In the genomic region with DNA sequence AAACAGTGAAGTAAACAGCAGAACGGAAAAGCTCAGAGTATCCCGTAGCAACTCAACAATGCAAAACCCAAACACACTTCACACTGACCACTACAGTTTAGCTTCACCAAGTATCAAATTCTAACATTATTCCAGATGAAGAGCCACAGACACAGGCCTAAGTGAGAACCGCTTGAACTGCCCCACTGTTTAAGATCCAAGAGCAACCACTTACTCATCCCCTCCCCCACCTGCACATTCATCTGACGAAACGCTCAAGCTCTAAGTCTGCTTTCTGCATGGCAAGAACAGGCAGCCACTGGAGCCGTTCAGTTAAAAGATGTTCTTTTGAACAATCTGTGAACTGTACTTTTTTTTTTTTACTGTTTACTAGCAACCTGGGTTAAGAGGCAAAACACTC, we compare ENCODE assay signal across 9 mouse cellular contexts. TPM values are rescaled to one million over a fixed set of nuclear protein-coding genes. Genes with fewer than 3 reads are reported as not detected.
A peak's percentile ranks its signal among the peaks of the same experiment; 100 is the strongest.
DNase-seq lines count a peak whose midpoint lies in the region; ATAC-seq lines count a peak whose summit lies in the region.
"Had no signal": no experiment of that assay in that cellular context is flagged by ENCODE, and none has a peak within 500 bp of the region (broad histone marks: within the 10 kb centered on the region; RNA-seq: fewer than 3 reads in every experiment).

No protein-coding gene starts in this region.

- H3K27ac ChIP-seq in limb, embryonic 12.5 days: no peak overlapping the region
- H3K27ac ChIP-seq in limb, embryonic 10.5 days: no peak overlapping the region
- no peak overlapping the region for H3K27ac ChIP-seq in embryonic facial prominence, embryonic 14.5 days (replicated peaks; ENCODE audit: low read depth, low read length)
- H3K27ac ChIP-seq in forebrain, embryonic 15.5 days (replicated peaks): no peak overlapping the region
- H3K27ac ChIP-seq: liver, embryonic 14.5 days had no signal

- ATAC-seq in limb, embryonic 12.5 days (ENCODE audit: insufficient number of reproducible peaks, insufficient read depth, low FRiP score, low TSS enrichment, low read depth): 0 out of 2 replicates have a peak, but pooled peaks have one; percentile 24
- ATAC-seq in embryonic facial prominence, embryonic 14.5 days (ENCODE audit: low read depth): peak; percentile 20; the same call in 1 of the 2 replicates
- peak; percentile 32; the same call in 1 of the 2 replicates for ATAC-seq in forebrain, embryonic 15.5 days (replicated peaks)
- no peak for ATAC-seq in cerebellum, adult (ENCODE audit: insufficient number of reproducible peaks, low FRiP score, low TSS enrichment)

- H3K36me3 ChIP-seq in limb, embryonic 12.5 days: no peaks in the 10 kb centered on the region
- no peaks in the 10 kb centered on the region for H3K36me3 ChIP-seq in limb, embryonic 10.5 days
- no peaks in the 10 kb centered on the region for H3K36me3 ChIP-seq in embryonic facial prominence, embryonic 14.5 days (ENCODE audit: control insufficient read depth, insufficient read depth, low read length)
- no peaks in the 10 kb centered on the region for H3K36me3 ChIP-seq in forebrain, embryonic 15.5 days

- H3K9ac ChIP-seq in limb, embryonic 12.5 days (replicated peaks): no peak overlapping the region
- H3K9ac ChIP-seq in embryonic facial prominence, embryonic 14.5 days (ENCODE audit: low read depth, low read length): no peak overlapping the region
- no peak overlapping the region for H3K9ac ChIP-seq in forebrain, embryonic 15.5 days (replicated peaks)
- H3K9ac ChIP-seq: liver, embryonic 14.5 days had no signal

- no peak overlapping the region for H3K4me2 ChIP-seq in limb, embryonic 12.5 days
- H3K4me2 ChIP-seq in embryonic facial prominence, embryonic 14.5 days (ENCODE audit: low read depth, low read length): no peak overlapping the region
- no peak overlapping the region for H3K4me2 ChIP-seq in forebrain, embryonic 15.5 days (replicated peaks)

- H3K27me3 ChIP-seq in limb, embryonic 12.5 days: no peaks in the 10 kb centered on the region
- H3K27me3 ChIP-seq in limb, embryonic 10.5 days (ENCODE audit: low read depth, poor library complexity, severe bottlenecking): no peaks in the 10 kb centered on the region
- no peaks in the 10 kb centered on the region for H3K27me3 ChIP-seq in embryonic facial prominence, embryonic 14.5 days (replicated peaks; ENCODE audit: control insufficient read depth, insufficient read depth, low read length)
- H3K27me3 ChIP-seq in forebrain, embryonic 15.5 days: no peaks in the 10 kb centered on the region

- DNase-seq in limb, embryonic 10.5 days (ENCODE audit: low spot score): no peak
- peak; percentile 66 for DNase-seq in embryonic facial prominence, embryonic 14.5 days (ENCODE audit: low spot score)
- peak; percentile 56 for DNase-seq in retina, embryonic 14.5 days (ENCODE audit: low spot score)
- no peak for DNase-seq in natural killer cell, adult 2 months (ENCODE audit: low spot score in 2 of 2)
- DNase-seq: kidney, adult 9 months had no signal

- 50% methylated on average over 6 of the region's 6 CpGs for WGBS in limb, embryonic 12.5 days
- WGBS in limb, embryonic 10.5 days: 61% methylated on average over 6 of the region's 6 CpGs
- WGBS in embryonic facial prominence, embryonic 14.5 days: 46% methylated on average over 6 of the region's 6 CpGs
- 18% methylated on average over 6 of the region's 6 CpGs for WGBS in forebrain, embryonic 15.5 days

- H3K4me1 ChIP-seq in limb, embryonic 12.5 days (replicated peaks): peaks cover 38% of the 10 kb centered on the region
- peaks cover 28% of the 10 kb centered on the region for H3K4me1 ChIP-seq in limb, embryonic 10.5 days
- H3K4me1 ChIP-seq in embryonic facial prominence, embryonic 14.5 days (ENCODE audit: control insufficient read depth, insufficient read depth, low read length): peaks cover 14% of the 10 kb centered on the region
- H3K4me1 ChIP-seq in forebrain, embryonic 15.5 days: peaks cover 10% of the 10 kb centered on the region

- H3K9me3 ChIP-seq in limb, embryonic 12.5 days: no peaks in the 10 kb centered on the region
- no peaks in the 10 kb centered on the region for H3K9me3 ChIP-seq in limb, embryonic 10.5 days (replicated peaks)
- H3K9me3 ChIP-seq in embryonic facial prominence, embryonic 14.5 days (ENCODE audit: control insufficient read depth, low read length): no peaks in the 10 kb centered on the region
- no peaks in the 10 kb centered on the region for H3K9me3 ChIP-seq in forebrain, embryonic 15.5 days

- H3K4me3 ChIP-seq in limb, embryonic 12.5 days (replicated peaks): no peak overlapping the region
- no peak overlapping the region for H3K4me3 ChIP-seq in limb, embryonic 10.5 days
- no peak overlapping the region for H3K4me3 ChIP-seq in embryonic facial prominence, embryonic 14.5 days (ENCODE audit: low read depth, low read length)
- H3K4me3 ChIP-seq in forebrain, embryonic 15.5 days: no peak overlapping the region

RNA-seq across cellular contexts. Expression of a gene that starts 32.5 kb away (rescaled TPM):
- polyA plus RNA-seq in limb, embryonic 12.5 days (2016; fragmentation: Nextera tagmentation; extraction: Ambion mirVana): 11.4 and 13.2 TPM in 2 replicates
- polyA plus RNA-seq in limb, embryonic 10.5 days (2016; fragmentation: Nextera tagmentation; extraction: Ambion mirVana): 4.9 and 5.4 TPM in 2 replicates
- 13.5 and 14.1 TPM in 2 replicates for polyA plus RNA-seq in embryonic facial prominence, embryonic 14.5 days (2014; fragmentation: Nextera tagmentation; extraction: Ambion mirVana)
- 8.4 and 9.4 TPM in 2 replicates for polyA plus RNA-seq in forebrain, embryonic 15.5 days (2015; fragmentation: Nextera tagmentation; extraction: Ambion mirVana)

Comparison
In these comparisons a context has a peak if more than half of its experiments do, and no peak if none do; other contexts are left out.
1. DNase-seq: peak in embryonic facial prominence, embryonic 14.5 days (single experiment) and retina, embryonic 14.5 days (single experiment); none in limb, embryonic 10.5 days (single experiment) and natural killer cell, adult 2 months (0 of 2).